Mouse (Mus musculus): ENCODE data around the gene C87499.

Gene C87499

GRCm38 (mm10) chr4:88634311-88634710, at the start of gene C87499:
Gene C87499, minus strand, starts transcription at chr4:88634411.
- no peak for DNase-seq

GRCm38 (mm10) chr4:88683812-88684211, 49.6 kb upstream of the C87499 start, which contains the start of gene Ifna2:
Gene Ifna2, minus strand, starts transcription at chr4:88683912.
- no peak for DNase-seq

DNA sequence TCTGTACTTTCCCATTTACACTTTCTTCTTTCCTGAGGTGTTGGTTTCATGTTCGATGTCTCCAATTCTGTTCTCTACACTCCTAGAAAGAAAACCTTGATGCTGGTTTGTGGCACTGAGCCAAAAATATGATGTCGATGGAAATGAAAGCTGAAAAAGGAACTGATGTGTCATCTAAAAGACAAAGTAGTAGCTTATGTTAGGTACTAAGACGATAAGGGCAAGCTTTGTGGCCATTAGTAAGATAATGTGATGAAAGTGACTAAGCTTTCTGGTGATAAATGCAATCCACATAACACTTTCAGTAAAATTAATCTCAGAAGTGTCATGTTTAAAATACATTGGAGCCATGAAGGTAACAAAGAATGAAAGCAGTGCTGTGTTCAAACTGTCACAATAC, 47.1 kb upstream of the C87499 start:
- no peak for DNase-seq

DNA sequence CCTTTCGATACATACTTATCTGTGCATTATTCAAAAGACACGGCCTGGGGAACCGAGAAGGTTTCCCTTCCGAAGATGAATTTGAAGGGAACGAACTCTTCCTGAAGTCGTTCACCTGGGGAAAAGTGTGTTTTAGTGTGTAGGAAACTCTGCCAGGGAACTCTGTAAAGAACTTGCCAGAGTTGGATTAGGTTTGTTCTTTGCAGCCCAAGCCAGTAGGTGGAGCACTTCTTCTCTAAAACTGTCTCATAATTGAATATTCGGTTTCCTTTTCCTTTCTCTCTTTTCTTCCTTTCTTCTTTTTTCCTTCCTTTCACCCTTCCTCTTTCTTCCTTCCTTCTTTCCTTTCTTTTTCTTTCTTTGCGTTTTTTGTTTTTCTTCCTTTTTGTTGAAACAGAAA, 46.2 kb upstream of the C87499 start:
- DNase-seq: peak; percentile 54

DNA sequence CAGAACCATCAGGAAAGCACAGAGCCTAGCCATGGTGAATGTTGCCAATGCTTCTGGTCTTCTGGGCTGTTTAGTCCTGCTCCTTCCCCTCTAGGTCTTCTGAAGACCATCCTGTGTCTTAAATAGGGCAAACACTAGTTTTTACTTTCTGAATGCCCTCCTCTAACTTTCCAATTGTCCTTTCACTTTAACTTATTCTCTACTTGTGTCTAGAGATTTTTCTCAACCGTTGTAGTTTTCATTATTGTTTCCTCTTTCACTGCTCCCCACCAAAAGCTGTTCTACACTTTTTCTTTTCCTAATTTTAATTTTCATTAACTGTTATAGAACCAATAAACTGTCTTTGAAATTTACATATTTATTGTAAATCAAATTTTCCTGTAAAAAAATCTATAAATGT, 42.6 kb upstream of the C87499 start, which contains the start of gene Ifna16:
Gene Ifna16 (minus strand): TSS at position 101 of the 400 bp plus-strand sequence.
- no peak for DNase-seq

DNA sequence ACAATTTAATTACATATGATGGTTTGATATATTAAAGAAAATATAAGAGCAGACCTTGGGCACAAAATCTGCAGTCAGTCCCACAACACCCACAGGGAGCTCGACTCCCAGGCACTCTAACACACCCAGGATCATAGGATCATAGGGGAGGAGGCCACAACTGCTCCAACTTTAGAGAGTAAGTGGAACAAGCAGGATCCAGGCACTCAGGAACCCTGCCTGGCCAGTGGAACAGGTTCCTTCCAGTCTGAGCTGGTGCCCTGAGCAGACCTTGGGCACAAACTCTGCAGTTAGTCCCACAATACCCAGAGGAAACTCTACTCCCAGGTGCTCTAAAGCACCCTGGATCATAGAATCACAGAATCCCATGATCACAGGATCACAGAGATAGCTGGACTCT, 21.2 kb upstream of the C87499 start:
- no peak for DNase-seq

DNA sequence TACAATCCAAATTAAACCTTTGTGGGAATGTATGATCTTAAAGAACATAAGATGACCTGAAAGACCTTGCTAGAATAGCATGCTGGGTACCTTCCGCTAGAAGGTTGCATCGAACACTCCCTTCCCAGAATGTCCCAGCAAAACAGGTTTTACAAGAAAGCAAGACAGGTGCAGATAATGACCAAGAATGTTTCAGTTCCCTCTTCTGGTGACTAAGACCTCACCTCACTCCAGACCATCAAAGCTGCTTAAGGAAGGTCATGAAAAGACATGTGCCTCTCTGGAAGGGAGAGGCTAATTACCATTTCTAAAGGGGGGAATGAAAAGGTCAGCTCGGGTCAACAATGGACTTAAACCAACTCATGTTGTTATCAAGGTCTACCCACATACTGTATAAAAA, 19.4 kb upstream of the C87499 start:
- DNase-seq: no peak

DNA sequence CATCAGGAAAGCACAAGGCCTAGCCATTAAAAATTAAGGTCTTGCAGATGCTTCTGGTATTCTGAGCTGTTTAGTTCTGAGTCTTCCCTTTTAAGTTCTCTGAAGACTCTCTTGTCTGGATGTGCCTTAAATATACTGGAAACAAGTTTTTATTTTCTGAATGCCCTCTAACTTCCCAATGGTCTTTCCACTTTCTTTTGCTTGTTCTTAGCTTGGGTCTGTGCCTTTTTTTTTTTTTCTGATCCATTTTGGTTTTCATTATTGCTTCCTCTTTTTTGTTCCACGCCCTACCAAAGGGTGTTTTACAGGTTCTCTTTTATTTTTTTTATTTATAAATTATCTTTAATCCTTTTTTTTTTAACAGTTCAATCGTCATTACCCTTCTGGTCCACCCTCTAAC, 10.1 kb upstream of the C87499 start, which contains the start of gene Ifna13:
Gene Ifna13 (minus strand): TSS at position 101 of the 400 bp plus-strand sequence.
- DNase-seq: no peak

GRCm38 (mm10) chr4:88642526-88642925, 8.3 kb upstream of the C87499 start:
- DNase-seq: no peak

DNA sequence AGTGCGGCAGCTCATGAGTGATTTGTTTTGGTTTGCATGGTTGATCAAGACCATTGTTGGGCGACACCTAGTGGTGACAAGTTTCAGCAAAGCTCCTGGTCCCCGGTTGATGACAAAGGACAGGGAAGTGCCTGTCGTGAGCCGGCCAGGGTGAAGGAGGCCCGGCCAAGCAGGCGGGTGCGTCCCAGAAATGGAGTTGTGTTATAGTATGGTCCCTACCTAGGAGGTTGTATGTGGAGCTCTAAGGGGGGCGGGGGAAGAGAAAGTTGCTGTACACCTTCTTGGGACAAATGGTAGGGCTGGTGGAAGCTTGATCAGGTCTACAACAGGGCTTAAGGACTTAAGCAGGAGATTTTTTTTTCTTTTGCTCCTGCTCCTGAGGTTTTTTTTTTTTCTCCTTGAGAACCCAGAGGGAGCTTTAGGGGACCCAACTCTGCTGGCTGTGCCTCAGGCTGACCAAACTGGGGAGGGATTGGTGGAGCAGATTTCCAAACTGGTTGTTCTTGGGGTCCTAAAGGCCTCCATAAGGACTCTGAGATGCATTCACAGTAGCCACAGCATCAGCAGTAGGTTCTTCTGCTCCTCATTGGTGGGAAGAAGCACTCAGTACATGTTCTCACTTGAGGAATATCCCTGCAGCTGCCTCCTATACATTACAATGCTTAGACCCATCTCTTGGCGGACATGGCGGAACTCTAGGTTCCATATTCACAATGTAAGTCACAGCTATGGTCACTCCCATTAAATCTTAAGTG, 7.0 kb upstream of the C87499 start:
- DNase-seq: peak; percentile 96

GRCm38 (mm10) chr4:88640704-88641076, 6.5 kb upstream of the C87499 start:
- DNase-seq: no peak

GRCm38 (mm10) chr4:88603276-88603675, 30.9 kb downstream of the C87499 start, which contains the start of gene Ifna12:
Gene Ifna12, minus strand, starts transcription at chr4:88603376.
- DNase-seq: no peak

- no peak for DNase-seq
Measured at GRCm38 (mm10) chr4:88592285-88592684, 41.9 kb downstream of the C87499 start, which contains the start of gene Ifna9. Gene Ifna9, minus strand, starts transcription at chr4:88592385.
